Mouse (Mus musculus) hindbrain, embryonic 16.5 days (tissue): ENCODE measurements at regions not wholly inside any gene's neighbourhood (a gene's known extent, or its start where the extent isn't known, plus 50 kb on each side); places are given as distances from the start of the nearest gene placed in this dataset.
A peak's percentile ranks its signal among the peaks of the same experiment; 100 is the strongest.

Experiments used
- ATAC-seq: fragments of 200-750 bp; cut with Nextera tagmentation; 2 replicates; pipeline ENCODE4 v1.8.0; 2017; ENCODE audit warnings: moderate TSS enrichment, moderate library complexity
- H3K27ac ChIP-seq: fragments of 300-500 bp; sonication (generic); 2 replicates; pipeline ENCODE4 v1.5.1; 2014; ENCODE audit warnings: low read depth, mild to moderate bottlenecking, control low read depth, low read length, moderate library complexity
- H3K27me3 ChIP-seq: fragments of 300-500 bp; sonication (generic); replicated peaks from 2 replicates; pipeline ENCODE4 v1.6.1; 2014; ENCODE audit warnings: low read length; ENCODE audit not compliant: control insufficient read depth, insufficient read depth
- H3K36me3 ChIP-seq: fragments of 300-500 bp; sonication (generic); 2 replicates; pipeline ENCODE4 v1.6.1; 2014; ENCODE audit warnings: mild to moderate bottlenecking, low read length, moderate library complexity, mixed read lengths; ENCODE audit not compliant: control insufficient read depth, insufficient read depth
- H3K4me1 ChIP-seq: fragments of 300-500 bp; sonication (generic); 2 replicates; pipeline ENCODE4 v1.6.1; 2014; ENCODE audit warnings: low read depth, low read length; ENCODE audit not compliant: control insufficient read depth, insufficient read depth
- H3K4me2 ChIP-seq: fragments of 300-500 bp; sonication (generic); 2 replicates; pipeline ENCODE4 v1.6.1; 2014; ENCODE audit warnings: mild to moderate bottlenecking, low read length, control low read depth, moderate library complexity
- H3K4me3 ChIP-seq: fragments of 300-500 bp; sonication (generic); 2 replicates; pipeline ENCODE4 v1.5.1; 2014; ENCODE audit warnings: mild to moderate bottlenecking, low read length, control low read depth, moderate library complexity
- H3K9ac ChIP-seq: fragments of 300-500 bp; sonication (generic); 2 replicates; pipeline ENCODE4 v1.6.1; 2014; ENCODE audit warnings: low read depth, mild to moderate bottlenecking, control low read depth, low read length, moderate library complexity
- H3K9me3 ChIP-seq: fragments of 300-500 bp; sonication (generic); 2 replicates; pipeline ENCODE4 v1.6.1; 2014; ENCODE audit warnings: mild to moderate bottlenecking, low read length, moderate library complexity; ENCODE audit not compliant: control insufficient read depth
- WGBS: fragments of 180-500 bp; shearing (Covaris S2); extraction: QIAGEN DNeasy Blood & Tissue Kit; methylation state at CpG from one replicate; pipeline ENCODE4 v1.1.7; 2014; 5-methylcytosine and 5-hydroxymethylcytosine counted together

DNA sequence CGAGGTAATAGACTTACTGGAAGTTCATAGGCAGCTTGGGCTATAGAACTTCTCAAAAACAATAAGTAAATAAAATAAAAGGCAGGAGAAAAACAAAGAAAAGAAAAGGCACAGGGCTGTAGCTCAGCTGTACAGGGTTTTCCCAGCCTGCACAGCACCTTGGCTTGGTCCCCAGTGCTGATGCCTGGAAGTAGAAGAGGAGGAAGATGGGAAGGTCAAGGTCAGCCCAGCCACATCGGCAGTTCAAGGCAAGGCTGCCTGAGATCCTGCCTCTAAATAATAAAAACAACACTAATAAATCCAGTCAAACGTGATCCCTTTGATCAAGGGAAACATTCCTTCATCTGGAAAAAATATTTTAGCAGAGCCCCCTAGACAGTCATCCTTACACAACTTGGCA is 103.1 kb downstream of the Cenpf start:
- Histone ChIP-seq H3K9ac (no peak overlapping the region), H3K4me3 (no peak overlapping the region), H3K27me3 (no peaks in the 10 kb centered on the region), H3K36me3 (no peaks in the 10 kb centered on the region), H3K4me2 (no peak overlapping the region), H3K4me1 (no peaks in the 10 kb centered on the region), H3K27ac (no peak overlapping the region), H3K9me3 (no peaks in the 10 kb centered on the region)
- no peak for ATAC-seq
- WGBS = 79% methylated on average over 3 of the region's 3 CpGs

DNA sequence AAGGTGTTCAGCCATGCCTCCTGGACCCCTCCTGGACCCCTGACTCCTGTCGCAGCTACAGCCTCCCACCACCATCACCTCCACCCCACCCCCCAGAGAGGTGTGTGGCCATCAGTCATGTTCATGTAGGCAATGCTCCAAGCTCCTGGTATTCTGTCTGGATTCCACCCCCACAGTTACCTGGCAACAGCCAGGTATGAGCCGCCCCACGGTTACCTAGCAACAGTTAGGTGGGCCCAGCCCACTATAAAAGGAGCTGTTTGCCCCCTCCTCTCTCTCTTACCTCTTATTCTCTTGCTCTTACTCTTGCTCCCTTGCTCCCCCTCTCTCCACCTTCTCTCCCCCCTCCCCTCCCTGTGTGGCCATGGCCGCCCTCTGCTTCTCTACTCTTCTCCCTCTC is 106.5 kb downstream of the Cenpf start:
- no peak for ATAC-seq
- H3K4me1 ChIP-seq = no peaks in the 10 kb centered on the region

DNA sequence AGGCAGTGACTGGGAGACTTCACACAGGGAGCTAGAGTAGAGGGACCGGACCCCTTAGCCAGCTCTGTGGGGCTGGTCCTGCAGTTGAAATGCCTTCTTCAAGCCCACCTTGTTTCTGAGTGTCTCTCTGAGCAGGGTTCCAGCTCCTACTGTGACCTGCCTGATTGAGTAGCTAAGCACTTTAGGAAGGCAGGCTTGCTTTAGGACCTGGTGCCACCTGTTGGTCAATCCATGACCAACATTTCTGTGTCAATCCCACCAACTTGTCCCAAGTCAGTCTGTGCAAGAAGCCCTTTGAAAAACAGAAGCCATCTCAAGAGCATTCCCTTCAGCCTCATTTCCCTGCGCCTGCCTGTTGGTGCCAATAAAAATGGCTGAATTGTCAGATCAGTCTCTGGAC is 108.5 kb downstream of the Cenpf start:
- no peak overlapping the region for H3K27ac ChIP-seq
- ATAC-seq = no peak
- no peak overlapping the region for H3K4me2 ChIP-seq
- no peak overlapping the region for H3K4me3 ChIP-seq
- H3K9me3 ChIP-seq = 0 out of 2 replicates have a peak, but pooled peaks cover 2% of the 10 kb centered on the region
- 74% methylated on average over 2 of the region's 2 CpGs for WGBS
- H3K27me3 ChIP-seq = no peaks in the 10 kb centered on the region
- H3K36me3 ChIP-seq = no peaks in the 10 kb centered on the region
- no peaks in the 10 kb centered on the region for H3K4me1 ChIP-seq
- H3K9ac ChIP-seq = no peak overlapping the region

More for the DNA sequence above, 106.5 kb downstream of the Cenpf start:
- Histone ChIP-seq H3K27me3 (no peaks in the 10 kb centered on the region), H3K9ac (no peak overlapping the region), H3K9me3 (0 out of 2 replicates have a peak, but pooled peaks cover 2% of the 10 kb centered on the region), H3K36me3 (no peaks in the 10 kb centered on the region), H3K4me2 (no peak overlapping the region), H3K27ac (no peak overlapping the region), H3K4me3 (no peak overlapping the region)
- 89% methylated on average over 4 of the region's 4 CpGs for WGBS

DNA sequence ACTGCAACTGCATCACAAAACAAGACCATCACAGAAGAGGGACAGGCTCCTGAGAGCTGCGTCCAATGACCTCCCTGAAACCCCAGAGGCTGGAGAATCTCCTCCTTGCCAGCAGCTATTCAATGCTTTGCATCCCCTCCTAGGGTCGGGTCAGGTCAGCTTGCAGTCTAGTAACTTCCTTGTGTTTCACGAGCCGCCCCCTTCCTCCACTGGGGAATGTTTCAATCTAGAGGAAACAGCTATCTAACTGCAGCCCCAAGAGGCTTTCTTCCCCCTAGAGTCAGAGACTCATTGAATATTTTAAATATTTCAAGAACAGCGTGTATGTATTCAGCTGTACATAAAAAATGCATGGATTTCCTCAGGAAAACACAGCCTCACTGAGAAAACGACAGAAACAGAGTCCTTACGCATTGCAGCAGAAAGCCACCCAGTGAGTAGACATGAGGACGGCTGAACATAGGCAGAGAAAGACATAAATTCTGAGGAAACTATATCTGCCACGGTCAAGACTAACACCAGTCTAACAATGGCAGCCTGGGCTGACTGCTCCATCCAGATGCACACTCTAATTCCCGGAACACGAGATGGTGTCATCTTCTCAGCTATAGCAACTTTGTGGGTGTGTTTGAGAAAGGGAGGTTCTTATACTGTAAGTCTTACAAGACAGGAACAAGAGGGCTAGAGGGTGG is 111.4 kb downstream of the Cenpf start:
- H3K27me3 ChIP-seq = no peaks in the 10 kb centered on the region
- ATAC-seq = no peak
- H3K9ac ChIP-seq = no peak overlapping the region
- no peak overlapping the region for H3K4me3 ChIP-seq
- no peaks in the 10 kb centered on the region for H3K36me3 ChIP-seq
- 0 out of 2 replicates have a peak overlapping the region, but pooled peaks have one; percentile 11 for H3K27ac ChIP-seq
- H3K4me1 ChIP-seq = no peaks in the 10 kb centered on the region
- H3K4me2 ChIP-seq = no peak overlapping the region
- WGBS = 57% methylated on average over 11 of the region's 11 CpGs
- H3K9me3 ChIP-seq = 0 out of 2 replicates have a peak, but pooled peaks cover 2% of the 10 kb centered on the region

DNA sequence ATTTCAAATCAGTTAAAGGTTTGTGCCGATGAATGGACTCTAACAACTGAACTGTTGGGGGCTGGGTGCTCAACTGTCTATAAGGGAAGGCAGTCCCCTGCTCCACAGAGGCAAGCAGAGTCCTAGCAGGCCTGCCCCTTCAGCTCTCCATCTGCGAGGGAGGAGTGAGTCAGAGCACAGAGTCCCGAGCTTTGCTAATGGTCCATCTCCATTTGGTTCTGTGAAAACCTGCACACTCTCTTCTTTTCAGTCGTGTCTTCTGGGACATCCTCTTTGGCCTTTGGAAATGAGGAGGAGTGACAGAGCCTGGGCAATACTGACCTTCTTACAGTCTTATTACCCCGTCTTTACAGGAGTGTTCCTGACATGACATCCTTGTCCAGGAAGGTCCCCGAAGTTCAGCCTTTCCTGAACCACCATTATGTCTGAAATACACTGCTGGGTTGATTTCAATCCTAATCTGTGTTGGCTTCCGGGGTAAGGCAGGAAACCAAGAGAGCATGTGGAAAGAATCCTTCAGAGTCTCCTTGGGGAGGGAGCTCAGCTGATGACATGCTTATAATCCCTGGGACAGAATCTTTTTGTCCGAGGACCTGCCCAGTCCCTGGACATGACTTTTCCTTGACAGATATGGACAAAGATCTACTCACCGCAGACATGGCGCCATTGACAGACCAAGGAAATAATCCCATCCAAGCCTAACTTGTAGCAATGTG is 112.2 kb downstream of the Cenpf start:
- H3K27ac ChIP-seq = no peak overlapping the region
- ATAC-seq = no peak

DNA sequence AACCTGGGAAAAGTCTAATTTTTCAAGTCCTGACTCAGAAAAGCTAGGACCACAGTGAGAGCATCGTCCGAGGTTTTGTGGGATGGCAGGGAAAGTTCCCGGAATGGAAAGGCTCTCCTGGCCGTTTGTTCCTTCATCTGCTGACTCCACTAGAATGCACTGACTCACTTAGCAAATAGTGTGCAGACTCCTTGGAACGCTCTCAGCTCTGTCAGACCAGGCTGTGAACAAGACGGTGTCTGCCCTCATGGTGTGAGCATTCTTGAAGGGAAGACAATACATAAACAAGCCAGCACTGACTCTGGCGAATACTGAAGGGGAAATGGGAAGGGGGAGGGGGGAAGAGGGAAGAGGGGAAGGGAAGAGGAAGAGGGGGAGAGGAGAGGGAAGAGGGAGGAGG is 121.4 kb downstream of the Cenpf start:
- Histone ChIP-seq H3K4me2 (no peak overlapping the region), H3K9ac (no peak overlapping the region), H3K27ac (no peak overlapping the region), H3K4me1 (no peaks in the 10 kb centered on the region), H3K36me3 (no peaks in the 10 kb centered on the region), H3K27me3 (no peaks in the 10 kb centered on the region), H3K4me3 (no peak overlapping the region), H3K9me3 (no peaks in the 10 kb centered on the region)
- WGBS = 44% methylated on average over 7 of the region's 7 CpGs
- no peak for ATAC-seq

More for the DNA sequence above, 112.2 kb downstream of the Cenpf start:
- 89% methylated on average over 10 of the region's 10 CpGs for WGBS
- no peaks in the 10 kb centered on the region for H3K4me1 ChIP-seq
- H3K36me3 ChIP-seq = no peaks in the 10 kb centered on the region
- H3K27me3 ChIP-seq = no peaks in the 10 kb centered on the region
- no peak overlapping the region for H3K4me2 ChIP-seq
- 0 out of 2 replicates have a peak, but pooled peaks cover 2% of the 10 kb centered on the region for H3K9me3 ChIP-seq
- H3K9ac ChIP-seq = no peak overlapping the region
- H3K4me3 ChIP-seq = no peak overlapping the region

DNA sequence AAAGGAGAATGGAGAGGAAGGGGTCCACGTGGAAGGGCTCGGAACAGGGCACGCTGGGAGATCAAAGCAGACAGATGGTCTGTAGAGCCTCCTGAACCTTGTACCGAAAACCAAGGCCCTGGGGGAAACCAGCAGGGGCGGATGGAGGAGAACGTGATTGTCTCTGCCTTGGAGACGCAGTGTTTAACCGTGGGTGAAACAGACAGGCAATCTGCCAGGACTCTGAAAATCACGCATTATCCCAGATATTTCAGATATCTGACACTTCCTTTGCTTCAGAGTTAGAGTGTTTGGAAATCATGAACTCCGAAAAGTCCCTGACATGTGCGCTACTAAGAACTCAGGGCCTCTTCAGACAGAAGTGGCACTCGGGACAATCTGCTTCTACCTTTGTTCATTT is 126.1 kb downstream of the Cenpf start:
- no peak for ATAC-seq
- WGBS = 78% methylated on average over 12 of the region's 12 CpGs
- no peak overlapping the region for H3K4me2 ChIP-seq

DNA sequence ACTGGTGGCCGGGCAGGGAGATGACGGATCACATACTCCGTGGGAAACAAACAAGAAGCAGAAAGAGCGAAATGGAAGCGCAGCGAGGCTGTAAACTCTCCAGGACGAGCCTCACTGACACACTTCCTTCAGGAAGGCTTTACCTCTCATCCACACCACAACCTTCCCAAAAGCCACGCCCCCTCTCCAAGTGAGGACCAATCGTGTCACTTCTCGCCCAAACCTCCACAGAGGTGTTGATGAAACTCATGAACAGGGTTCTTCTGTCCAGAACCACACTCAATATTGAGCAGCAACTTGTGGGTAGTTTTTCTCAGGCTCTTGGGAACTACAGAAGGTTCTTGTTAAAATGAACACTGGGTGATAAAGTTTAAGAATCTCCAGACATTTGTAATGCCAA is 127.3 kb downstream of the Cenpf start:
- Histone ChIP-seq H3K27me3 (no peaks in the 10 kb centered on the region), H3K4me3 (no peak overlapping the region), H3K27ac (no peak overlapping the region), H3K4me2 (no peak overlapping the region), H3K9me3 (no peaks in the 10 kb centered on the region), H3K36me3 (no peaks in the 10 kb centered on the region), H3K4me1 (no peaks in the 10 kb centered on the region), H3K9ac (no peak overlapping the region)
- no peak for ATAC-seq
- 55% methylated on average over 10 of the region's 10 CpGs for WGBS

More for the DNA sequence above, 126.1 kb downstream of the Cenpf start:
- Histone ChIP-seq H3K4me1 (no peaks in the 10 kb centered on the region), H3K9me3 (no peaks in the 10 kb centered on the region), H3K27ac (no peak overlapping the region), H3K9ac (no peak overlapping the region), H3K4me3 (no peak overlapping the region), H3K36me3 (no peaks in the 10 kb centered on the region), H3K27me3 (no peaks in the 10 kb centered on the region)

DNA sequence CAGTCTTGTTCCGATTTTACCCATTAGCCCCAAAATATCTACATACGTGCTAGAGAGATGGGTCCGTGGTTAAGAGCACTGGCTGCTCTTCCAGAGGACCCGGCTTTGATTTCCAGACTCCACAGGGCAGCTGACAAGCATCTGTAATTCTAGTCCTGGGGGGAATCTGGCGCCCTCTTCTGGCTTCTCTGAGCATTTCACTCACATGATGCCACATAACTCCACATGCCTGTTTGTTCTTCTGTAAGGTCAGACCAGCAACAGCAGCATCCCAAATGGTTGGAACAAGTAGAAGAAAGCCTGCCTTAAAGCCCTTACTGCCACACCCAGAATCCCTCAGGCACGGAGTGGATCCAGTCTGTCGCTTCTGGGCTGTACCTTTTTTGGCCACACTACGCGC is 137.0 kb downstream of the Cenpf start:
- Histone ChIP-seq H3K27me3 (no peaks in the 10 kb centered on the region), H3K27ac (no peak overlapping the region), H3K9ac (no peak overlapping the region), H3K36me3 (no peaks in the 10 kb centered on the region), H3K4me2 (no peak overlapping the region), H3K9me3 (no peaks in the 10 kb centered on the region), H3K4me1 (no peaks in the 10 kb centered on the region), H3K4me3 (no peak overlapping the region)
- 90% methylated on average over 9 of the region's 9 CpGs for WGBS
- no peak for ATAC-seq
